Mouse (Mus musculus) right cerebral cortex, postnatal 4 days (tissue): ENCODE results near the gene Adam19.
"Not testable (repeated sequence)": the region's sequence is repeated elsewhere in the genome, so short reads cannot be mapped to it uniquely, and the experiment has no call there.

Experiments
- DNase-seq: peaks from one replicate; pipeline ENCODE4 v3.0.0-alpha.2; 2022

The Adam19 gene

DNA sequence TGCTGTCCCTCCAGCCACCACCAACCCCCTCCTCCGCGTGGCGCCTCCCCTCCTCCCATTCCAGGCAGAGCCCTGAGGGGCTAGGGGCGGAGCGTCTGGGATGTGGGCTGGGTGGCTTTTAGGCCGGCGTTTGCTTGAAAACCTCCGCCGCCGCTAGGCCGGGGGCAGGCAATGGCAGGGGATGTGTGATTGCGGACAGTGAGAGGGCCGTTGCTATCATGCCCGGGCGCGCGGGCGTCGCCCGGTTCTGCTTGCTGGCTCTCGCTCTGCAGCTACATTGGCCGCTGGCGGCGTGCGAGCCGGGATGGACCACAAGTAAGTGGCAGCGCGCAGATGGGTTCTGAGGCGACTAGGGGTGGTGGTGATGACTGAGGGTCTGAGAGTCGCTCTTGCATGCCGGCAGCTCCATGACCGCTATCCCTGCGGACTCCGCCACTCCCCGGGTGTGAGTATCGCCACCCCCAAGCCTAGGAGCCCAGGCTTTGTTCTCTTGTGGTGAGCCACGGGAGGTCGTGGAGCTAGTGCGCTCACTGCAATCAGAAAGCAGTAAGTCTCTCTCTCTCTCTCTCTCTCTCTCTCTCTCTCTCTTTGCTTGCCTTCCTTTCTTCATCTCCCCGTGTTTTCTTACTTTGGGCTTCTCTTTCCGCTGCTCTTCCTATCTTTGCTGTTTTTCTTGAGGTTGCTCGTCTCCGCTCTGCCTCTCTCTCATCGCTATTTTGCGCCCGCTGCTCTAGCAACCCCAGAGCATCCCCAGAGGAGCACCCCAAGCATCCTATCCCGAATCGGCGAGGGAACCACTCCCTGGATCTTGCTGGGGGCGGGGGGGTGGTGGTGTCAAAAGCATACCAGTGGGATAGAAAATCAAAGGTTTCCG is at the start of gene Adam19:
Gene Adam19, plus strand, starts transcription at position 97 of the 874 bp plus-strand sequence.
- peak; percentile 78 for DNase-seq

DNA sequence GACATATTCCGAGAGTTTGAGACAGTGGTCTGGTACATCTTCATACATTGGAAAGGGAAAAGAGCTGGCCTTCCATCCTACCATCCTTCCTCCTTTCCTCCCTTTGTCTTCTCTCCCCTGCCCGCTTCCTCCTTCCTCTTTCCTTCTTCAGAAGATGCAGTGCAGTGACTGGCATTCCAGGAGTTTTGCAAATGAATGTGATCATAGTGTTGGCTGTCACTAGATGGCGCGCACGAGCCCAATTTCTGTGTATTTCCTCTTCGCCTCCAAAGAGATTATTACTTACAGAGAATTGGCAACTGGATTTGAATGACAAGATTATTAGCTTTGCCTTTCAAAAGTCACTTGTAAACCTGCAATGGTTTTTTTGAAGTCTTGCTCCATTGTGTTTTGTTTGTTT is 39.7 kb upstream of the Adam19 start:
- peak; percentile 90 for DNase-seq

DNA sequence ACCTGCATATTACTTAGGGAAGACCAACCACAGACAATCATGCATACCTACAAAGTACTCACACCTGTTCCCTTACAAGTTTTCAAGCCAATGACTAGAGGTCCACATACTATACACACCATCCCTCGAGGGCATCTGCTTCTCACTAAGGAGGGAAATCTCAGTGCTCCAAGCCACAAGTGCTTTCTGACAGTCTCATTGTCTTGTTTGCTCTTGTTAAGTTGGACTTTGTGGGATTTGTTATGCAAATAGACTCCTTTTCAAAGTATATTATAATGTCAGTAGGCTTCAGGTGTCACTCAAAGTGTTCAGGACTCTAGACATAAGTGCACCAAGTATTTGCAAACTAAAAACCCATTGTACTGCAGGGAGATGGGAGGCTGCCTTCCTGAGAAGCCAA is 35.5 kb upstream of the Adam19 start:
- DNase-seq = no peak

DNA sequence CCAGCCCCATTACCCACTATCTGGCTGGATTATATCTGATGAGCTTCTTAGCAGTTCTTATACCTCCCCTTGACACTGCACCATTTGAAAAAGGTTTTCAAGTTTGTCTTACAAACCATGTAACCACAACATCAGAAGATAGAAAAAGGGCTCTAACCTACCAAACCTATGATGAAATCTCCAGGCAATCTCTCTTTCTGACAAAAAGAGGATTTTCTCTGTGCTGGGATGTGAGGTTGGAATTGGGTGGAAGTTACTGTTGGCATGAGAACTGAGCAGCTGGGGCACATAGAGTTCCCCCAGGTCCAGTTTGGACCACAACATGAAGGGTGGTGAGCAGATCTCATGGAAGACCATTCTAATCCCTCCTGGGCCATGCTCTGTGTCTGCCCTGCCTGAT is 33.9 kb upstream of the Adam19 start:
- DNase-seq = no peak

DNA sequence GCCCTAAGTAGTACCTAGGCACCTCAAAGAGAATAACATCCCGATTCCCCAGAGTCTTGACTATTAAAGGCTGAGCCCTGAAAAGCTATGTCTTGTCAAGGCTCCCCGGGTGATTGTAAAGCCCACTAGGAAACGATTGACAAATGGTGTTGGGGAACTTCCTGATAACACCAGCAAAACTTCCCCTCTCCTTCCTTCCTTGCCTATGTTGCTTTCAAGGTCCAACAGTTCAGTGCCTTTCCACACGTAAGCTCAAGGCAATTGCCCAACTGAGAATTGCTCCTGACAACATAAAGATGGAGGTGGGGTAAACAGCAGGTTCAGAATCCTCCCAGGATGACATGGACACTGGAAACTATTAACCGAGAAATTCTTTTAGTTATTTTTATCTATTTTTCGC is 32.8 kb upstream of the Adam19 start:
- no peak for DNase-seq

DNA sequence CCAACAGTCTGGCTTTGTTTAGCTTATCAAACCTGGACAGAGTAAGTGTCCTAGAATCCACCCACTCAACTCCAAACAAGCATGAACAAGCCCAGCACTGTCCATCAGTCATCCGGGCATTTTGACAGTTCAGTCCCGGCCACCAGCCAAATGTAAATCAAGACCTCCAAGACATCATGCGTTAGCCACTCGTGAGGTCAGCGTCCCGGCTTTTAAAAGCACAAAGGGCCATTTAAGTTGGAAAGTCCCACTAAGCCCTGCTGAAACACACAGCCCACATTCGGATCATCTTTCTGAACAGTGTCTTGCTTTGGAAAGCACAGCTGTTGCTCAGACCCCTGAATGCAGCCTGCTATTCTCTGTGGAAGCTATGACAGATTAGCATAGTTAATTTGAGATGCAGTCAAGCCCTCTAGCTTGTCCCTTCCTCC is 29.8 kb upstream of the Adam19 start:
- DNase-seq = no peak

DNA sequence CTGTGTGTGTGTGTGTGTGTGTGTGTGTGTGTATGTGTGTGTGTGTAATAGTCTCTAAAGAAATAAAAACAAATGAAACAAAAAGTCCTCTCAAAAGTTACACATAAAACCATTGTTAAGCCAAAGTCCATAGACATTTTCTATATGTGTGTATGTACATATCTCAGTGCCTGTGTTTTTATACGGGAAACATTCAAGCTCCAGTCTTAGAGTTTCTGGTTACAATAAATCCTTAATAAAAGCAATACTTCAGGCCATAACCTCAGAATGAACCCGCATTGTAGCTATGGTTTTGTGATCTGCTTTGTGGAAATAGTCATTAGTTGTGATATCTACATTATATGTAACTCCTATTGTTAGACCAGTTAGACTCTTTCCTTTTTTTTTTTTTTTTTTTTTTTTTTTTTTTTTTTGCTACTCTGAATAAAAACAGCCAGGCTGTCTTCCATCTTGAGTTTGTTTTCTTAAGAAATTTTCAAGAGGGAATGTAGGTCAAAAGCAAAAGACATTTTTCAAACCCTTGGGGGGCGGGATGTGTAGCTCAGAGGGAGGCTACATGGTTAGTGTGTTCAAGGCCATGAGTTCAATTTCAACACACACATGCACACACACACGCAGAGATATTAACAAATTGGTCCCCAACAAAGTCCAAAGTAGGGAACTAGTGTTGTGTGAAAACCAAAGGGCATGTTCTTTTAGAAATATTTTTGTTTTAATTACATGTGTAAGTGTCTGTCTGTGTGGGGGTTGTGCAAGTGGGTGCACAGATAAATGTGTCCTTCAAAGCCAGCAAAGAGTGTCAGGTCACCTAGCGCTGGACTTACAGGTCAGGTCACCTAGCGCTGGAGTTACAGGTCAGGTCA is 27.6 kb upstream of the Adam19 start:
- no peak for DNase-seq

DNA sequence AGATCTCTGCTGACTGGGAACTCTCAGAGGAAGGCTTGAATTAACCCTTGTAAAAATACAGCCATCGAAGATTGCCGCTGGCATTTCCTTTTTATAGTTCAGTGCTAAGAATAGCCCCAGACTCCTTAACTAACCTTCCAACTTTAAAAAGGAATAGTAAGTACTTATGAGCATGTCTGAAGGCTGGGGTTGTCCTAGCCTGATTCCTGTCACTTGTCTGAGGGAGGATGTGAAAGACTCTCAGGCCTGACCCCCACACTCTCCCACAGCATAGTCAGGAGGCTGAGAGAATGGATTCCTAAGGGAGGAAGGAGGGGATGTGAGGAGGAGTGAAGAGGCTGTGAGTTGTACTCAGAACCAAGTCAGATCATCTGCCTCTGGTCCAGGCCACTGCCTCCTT is 26.3 kb upstream of the Adam19 start:
- no peak for DNase-seq

DNA sequence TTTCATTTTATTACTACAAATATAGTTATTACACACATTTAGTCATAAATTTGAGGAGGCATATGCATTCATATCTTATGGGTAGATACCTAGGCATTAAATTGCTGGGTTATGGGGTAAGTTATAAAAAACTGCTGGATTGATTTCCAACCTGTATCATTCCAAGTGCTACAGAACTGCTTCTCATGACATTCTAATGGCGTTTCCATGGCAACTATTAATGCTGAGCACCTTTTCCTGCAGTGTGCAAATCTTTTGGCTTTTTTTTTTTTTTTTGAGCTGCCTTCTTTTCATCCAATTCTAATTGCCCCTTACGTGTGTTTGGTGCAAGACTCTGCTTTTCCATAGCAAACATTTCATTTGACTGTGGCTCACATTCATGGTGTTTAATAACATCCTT is 25.8 kb upstream of the Adam19 start:
- DNase-seq = no peak

DNA sequence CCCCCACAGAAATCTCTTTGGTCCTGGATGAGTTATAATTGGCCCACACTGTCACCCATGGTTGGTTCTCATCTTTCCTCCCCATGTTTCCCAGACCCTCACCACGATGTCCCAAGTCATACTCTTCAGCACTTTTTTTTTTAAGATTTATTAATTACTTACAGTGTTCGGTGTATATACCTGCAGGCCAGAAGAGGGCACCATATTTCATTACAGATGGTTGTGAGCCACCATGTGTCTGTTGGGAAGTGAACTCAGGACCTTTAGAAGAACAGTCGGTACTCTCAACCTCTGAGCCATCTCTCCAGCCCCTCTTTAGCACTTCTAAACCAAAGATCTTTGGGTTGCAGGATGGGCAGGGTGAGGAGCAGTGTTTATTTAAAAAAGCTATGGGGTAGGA is 24.3 kb upstream of the Adam19 start:
- no peak for DNase-seq

DNA sequence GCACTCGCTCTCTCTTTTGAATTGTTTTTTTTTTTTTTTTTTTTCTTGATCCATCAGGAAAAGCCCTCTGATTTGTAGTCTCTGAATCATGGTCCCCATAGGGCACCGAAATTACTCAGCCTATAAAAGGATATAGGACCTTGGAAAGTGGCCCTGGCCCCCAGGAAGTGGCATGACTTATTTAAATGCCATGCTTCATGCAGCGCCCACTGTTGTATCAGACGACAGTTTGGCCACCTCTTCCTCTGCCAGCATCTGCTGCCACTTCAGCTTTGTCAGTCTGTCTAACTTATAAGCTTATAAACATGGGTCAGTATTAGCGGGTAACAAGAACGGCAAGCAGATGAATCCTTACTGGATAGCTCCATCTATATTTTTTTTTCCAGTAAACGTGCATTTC is 22.8 kb upstream of the Adam19 start:
- no peak for DNase-seq

DNA sequence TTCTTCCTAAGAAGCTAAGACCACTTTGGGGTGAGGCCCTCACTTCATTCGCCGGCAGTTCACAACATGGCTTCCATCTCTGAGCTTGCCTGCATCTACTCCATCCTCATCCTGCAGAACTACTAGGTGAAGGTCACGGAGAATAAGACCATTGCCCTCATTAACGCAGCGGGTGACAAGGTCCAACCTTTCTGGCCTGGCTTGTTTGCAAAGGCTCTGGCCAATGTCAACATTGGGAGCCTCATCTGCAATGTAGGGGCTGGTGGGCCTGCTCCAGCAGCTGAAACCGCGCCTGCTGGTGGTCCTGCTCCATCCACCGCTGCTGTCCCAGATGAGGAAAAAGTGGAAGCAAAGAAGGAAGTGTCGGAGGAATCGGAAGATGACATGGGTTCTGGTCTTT is 19.4 kb upstream of the Adam19 start:
- no peak for DNase-seq

DNA sequence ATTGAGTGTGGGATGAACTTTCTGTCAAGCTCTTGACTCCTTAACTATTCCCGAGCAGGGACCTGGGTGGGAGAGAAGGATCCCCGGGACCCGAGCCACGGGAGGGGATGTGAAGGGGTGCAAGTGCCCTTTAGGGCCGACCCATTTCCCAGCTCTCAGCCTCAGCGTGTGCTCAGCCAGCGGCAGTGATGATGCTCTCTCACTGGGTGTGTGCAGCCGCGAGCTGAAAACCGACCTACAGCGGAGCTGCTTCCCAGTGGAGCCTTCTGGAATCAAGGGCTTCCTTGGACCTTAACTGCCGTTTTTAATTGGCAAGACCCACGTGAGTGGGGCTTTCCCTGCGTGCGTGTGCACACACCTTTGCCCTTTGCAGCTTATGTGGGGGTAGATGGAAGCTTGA is 16.9 kb upstream of the Adam19 start:
- DNase-seq = no peak

DNA sequence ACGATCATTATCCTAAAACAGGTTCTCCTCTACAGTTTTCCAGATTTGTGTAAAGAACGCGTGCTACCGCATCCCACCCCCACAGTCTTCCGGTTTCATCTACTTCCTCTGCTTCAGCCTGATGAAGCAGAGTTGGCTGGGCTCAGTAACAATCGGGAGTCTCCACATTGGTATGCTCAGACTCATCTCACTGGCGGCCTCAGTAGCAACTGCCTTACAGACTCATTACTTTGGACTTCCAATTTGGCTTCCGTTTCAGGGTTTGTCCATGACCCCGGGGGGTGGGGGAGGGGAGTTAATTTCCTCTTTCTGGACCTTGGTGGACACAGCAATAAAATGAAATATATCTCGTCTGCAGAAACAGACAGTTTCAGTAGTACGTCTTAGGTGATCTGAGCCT is 16.5 kb upstream of the Adam19 start:
- no peak for DNase-seq

DNA sequence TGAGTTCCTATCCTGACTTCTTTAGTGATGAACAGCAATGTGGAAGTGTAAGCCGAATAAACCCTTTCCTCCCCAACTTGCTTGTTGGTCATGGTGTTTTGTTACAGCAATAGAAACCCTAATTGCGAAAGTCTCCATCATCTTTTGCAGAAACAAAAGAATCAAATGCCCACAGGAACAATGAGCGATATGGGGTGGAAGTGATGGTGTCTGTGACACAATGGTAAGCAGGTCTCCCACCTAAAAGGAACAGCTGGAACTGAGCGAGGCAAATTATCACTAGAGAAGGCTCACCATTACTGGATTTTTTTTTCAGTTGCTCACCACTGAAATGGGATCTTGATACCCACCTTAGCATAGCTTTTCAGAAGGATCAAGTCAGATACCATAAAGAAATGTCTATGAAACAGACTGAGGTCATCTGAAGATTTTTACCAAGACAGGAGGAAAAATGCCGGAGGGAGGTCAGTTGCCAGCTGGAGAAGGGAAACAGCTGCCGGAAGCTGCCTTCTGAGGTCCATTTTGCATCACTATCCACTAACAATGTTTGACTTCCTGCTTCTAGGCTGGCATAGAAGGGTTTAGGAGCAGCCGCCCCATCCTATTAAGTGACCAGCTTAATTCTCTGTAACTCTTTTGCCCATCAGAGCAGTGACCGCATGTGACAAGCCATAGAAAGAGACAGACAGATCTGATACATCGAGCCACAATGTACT is 14.8 kb upstream of the Adam19 start:
- DNase-seq = no peak

DNA sequence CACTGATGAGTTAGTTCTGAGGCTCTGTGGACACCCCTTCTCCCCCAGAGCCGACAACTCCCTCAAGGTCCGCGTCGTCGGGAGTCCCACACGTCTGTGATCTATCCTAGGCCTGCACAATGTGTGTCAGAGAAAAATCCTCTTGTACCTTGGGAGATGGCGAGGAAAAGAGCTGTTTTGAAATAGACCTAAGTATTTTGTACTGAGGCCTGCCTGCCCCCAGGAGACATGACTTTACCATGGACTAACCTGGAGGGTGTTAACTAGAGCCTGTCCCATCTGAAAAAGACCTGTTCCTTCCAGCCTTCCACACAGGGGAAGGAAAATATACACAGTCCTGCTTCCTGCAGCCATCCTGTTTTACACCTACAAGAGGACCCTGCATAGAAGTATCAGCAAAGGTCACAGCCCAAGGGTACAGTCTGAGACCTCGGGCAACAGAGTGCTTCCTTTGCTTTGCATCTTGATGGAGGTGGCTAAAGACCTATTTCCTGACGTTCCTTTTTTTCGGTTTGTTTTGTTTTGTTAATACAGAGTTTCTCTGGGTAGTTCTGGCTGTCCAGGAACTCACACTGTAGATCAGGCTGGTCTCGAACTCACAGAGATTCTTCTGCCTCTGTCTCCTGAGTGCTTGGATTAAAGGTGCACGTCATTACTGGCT is 14.1 kb upstream of the Adam19 start:
- no peak for DNase-seq

DNA sequence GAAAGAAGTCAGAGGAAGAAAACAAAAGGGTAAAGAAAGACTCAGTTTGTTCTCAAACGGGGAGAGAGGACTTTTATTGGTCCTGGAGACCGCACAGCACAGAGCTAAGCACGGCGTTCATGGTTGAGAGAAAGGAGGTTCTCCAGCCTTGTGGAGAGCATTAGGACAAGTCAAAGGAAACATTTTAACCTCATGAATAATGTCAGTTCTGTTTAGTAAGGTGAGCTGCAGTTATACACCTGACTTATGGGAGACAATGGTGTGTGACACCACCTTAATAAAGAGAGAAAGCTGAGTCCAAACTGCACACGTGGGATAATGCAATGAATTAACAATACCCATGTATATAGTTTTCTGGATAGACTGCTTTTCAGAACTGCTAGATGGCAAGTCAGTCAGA is 11.0 kb upstream of the Adam19 start:
- DNase-seq = no peak

DNA sequence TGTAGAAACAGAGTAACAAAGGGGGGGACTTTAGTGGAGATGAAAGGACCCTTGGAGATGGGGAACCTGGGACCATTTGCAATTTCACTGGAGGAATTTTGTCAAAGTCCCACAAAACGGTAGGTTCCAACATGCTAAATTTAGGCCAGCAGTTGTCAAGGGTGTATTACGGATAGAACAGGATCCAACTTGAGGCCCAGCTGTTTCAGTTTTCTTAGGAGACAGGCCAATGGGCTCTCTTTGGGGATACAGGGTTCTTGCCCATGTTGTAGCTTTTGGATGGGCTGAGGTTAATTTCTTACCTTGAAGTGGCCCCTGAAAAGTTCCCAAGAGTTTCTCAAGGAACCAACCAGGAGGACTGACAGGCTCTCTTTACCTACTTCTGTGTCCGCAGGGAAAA is 8.5 kb upstream of the Adam19 start:
- no peak for DNase-seq

DNA sequence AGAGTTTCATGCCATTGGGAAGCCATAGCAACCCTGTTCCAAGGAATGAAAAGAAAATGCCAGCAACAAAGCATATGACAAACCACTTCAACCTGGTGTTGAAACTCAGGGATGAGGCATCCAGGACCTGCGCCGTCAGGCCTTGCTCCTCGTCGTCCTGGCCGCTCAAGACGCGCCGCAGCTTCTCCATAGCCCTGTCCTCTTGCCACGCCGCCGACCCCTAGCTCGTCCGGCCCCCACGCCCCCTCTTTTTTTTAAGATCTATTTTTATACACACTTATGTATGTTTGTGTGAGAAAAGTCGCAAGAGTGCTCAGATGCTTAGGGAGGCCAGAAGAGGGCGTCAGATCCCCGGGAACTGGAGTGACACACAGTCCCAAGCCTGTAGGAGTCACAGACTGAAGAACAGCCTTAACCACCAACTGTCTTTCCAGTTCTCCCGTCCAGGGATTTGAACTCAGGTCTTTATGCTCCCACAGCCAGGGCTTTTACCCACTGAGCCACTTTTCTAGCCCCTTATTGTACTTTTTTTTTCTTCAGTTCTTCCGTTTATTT is 3.6 kb upstream of the Adam19 start, which contains the start of gene Gm12166:
Gene Gm12166, minus strand, starts transcription at position 217 of the 555 bp plus-strand sequence.
- peak; percentile 45 for DNase-seq

DNA sequence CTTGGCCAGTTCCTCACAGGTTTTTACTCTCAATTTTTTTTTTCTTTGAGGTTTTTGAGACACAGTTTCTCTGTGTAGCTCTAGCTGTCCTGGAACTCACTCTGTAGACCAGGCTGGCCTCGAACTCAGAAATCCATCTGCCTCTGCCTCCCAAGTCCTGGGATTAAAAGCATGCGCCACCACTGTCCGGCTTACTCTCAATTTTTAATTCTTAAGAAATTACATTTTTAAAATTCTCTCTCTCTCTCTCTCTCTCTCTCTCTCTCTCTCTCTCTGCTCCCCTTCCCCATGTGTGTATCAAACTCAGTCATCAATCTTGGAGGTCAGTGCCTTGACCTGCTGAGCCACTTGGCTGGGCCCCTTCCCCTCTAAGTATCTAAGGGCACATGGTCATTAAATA is 2.3 kb upstream of the Adam19 start:
- not testable (repeated sequence) for DNase-seq

DNA sequence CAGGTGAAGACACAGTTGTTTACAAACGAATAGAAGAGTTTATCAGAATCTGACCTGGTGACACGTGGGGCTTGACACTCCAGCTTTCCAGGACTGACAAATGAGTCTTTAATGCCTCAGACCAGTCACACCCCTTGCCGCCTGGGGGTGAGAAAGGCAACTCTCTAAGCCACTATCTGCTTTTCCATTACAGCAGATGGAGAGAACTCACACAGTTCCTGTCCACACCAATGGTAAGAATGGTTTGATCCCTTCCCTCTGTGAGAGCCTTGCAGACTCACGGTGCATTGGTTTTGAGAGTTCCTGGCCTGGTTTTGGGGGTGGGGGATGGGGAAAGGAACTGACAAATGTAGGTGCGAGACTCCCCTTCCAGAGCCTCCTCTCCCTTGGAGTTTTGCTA is 1.5 kb upstream of the Adam19 start:
- DNase-seq = no peak
